Mouse (Mus musculus): Measurements from ENCODE around the gene Rasal1.

Gene Rasal1

DNA sequence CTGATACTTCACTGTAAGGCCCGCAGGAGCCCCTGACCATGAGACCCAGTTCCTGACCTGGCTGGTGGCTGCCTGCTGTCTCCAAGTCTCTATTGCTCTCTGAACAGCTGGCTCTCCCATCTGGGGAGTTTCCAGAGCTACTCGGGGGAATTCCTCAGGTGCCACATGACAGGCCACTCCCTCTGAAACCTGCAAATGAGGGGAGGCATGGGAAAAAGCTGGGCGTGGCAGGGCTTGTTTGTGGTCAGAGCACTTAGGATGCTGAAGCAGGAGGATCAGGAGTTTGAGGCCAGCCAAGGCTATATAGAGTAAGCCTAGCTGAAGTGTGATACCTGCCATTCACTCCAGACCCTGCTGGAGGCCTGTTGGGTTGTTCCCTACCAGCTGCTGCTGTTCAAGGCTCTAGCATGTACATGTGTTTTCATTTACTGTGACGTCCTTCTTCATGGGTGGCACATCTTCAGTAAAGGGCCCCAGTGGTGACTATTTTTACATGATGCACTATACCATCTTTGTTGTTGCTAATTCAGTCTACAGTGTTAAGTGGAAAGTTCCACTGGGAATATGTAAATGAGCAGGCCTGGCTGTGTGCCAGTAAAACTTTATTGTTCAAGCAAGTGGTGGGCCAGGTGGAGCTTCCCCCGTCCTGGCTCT is 26.3 kb upstream of the Rasal1 start:
- no peak for DNase-seq (ENCODE audit: low spot score)

- no peak for DNase-seq (ENCODE audit: low spot score)
Observed at GRCm38 (mm10) chr5:120624427-120624826, 24.2 kb upstream of the Rasal1 start.

- DNase-seq (ENCODE audit: low spot score) = no peak
Observed at GRCm38 (mm10) chr5:120626399-120626798, 22.2 kb upstream of the Rasal1 start.

DNA sequence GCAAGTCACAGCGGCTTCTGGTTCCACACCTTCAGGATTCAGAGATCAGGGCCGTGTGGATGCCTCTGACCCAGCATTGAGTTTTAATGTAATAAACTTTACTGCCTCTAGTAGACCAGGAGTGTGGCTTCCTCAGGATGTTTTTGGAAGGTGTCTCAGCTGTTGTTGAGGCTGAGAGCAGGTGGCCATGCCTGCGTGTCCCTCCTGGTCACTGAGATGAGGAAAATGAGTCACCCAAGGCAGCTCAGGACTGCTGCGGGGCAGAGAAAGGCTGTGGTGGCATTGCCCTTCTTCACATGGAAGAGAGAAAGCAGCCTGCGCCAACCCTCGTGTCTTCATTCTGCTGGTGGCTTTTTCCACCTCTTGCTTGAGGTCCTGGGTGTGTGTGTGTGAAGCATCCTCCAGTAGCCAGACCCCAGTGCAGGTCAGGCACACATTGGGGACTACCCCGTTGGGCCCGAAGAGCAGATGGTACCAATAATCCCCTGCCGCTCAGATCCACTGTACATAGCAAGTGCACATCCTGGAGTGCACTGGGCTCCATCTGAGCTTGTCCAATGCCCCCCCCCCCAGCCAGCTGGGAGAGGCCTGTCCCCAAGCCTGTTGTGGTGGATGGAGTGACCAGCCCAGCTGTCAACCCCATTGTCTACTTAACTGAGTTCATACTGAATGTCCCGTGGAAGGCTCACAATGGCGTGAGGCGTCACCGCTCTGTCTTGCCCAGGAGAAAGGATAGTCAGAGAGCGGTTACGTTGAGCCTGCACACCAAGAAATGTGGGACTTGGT is 20.9 kb upstream of the Rasal1 start:
- no peak for DNase-seq (ENCODE audit: low spot score)

DNA sequence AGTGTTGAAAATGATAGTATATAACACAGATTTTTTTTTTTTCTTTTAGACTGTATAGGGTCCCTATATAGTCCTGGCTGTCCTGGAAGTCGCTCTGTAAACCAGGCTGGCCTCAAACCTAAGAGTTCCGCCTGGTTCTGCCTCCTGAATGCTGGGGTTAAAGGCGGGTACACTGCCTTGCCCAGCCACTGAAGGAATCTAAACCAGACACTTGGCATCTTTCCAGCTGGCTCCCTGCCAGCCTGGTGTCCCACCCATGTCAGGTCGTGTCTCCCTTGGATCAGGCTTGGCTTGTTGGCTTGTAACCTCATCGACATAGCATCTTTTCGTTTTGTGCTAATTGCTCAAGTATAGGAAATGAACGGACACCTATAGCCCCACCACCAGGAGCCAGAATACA is 20.0 kb upstream of the Rasal1 start:
- DNase-seq (ENCODE audit: low spot score) = no peak

DNA sequence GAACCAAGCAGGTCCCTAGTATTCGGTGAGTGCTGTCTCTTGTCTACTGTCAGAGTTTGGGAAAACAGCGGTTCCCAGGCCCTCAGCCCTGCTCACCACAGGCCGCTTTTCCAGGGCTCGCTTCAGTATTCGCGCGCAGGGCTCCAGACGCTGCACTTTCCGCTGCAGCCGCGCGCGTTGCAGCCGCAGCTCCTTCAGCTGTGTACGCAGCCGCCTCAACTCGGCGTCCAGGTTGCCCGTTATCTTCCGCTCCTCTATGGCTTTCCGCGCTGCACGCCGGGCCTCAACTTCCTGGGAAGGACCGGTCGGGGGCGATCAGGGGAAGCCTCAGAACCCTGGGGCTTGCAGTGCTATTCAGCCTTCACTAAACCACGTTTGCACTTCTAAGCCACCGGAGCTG is 17.5 kb upstream of the Rasal1 start:
- DNase-seq (ENCODE audit: low spot score) = no peak

DNA sequence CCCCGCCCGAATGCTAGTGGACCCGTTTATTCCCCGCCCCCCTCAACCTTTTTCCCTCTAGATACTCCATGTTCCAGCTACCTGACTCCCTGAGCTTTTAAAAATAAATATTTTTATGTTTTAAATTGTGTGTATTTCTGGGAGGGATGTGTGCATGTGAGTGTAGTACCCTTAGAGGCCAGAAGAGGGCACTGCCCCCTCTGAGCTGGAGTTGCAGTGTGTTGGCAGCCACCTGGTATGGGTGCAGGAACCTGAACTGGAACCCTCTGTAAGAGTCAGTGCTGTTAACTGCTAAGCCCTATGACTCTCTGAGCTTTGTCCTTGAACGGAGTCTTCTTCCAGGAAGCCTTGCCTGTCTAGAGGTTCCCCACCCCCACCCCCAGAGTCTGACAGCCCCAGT is 16.7 kb upstream of the Rasal1 start:
- no peak for DNase-seq (ENCODE audit: low spot score)

GRCm38 (mm10) chr5:120634131-120634530 is 14.5 kb upstream of the Rasal1 start, which contains the start of gene Cfap73:
Gene Cfap73 (minus strand): TSS chr5:120634235.
- DNase-seq (ENCODE audit: low spot score) = no peak

- DNase-seq (ENCODE audit: low spot score) = no peak
Observed at GRCm38 (mm10) chr5:120634860-120635259, 13.8 kb upstream of the Rasal1 start.

GRCm38 (mm10) chr5:120635633-120636032 is 13.0 kb upstream of the Rasal1 start:
- no peak for DNase-seq (ENCODE audit: low spot score)

DNA sequence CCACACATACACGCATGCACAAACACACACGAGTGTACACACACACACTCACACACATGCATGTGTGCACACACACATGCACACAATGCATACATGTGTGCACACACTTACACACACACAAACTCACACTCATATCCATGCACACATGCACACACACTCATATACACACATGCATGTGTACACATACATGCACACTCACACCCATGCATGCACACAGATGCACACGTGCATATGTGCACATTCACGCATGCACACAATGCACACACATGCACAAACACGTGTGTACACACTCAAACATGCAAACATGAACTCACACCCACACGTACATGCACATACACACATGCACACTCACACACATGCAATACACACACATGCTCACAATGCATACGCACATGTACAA is 8.5 kb upstream of the Rasal1 start:
- no peak for DNase-seq (ENCODE audit: low spot score)

DNA sequence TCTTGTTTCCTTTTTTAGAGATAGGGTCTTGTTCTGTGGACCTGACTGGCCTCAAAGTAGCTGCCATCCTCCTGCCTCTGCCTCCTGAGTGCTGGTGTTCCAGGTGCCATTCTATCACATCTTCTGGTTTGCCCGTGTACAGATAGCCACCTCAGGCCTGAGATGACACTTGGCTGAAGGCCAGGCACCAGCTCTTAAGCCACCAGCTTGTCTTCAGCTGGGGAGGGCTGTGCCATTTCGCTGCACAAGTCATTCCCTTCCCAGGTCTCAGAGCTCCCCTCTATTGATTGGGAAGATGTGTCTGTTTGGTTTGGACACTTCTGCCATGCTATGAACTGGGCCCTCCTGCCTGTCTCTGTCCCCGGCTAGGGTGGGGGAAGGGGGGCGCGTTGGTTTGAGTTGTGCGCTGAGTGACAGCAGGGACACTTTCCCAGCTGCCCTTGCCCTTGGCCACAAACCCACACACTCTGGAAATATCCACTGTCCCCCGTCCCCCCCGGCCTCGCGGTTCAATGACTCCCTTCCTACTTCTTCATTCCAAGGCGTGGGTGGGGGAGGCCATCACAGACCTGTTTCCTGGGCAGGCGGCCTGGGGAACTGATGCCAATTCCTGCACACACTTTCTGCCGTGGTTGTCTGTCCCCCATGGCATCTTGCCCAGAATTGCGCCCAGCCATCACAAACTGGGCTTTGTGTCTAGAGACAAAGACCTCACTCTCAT is 5.1 kb upstream of the Rasal1 start:
- DNase-seq (ENCODE audit: low spot score) = no peak

- DNase-seq (ENCODE audit: low spot score) = no peak
Observed at GRCm38 (mm10) chr5:120644227-120644626, 4.4 kb upstream of the Rasal1 start.

DNA sequence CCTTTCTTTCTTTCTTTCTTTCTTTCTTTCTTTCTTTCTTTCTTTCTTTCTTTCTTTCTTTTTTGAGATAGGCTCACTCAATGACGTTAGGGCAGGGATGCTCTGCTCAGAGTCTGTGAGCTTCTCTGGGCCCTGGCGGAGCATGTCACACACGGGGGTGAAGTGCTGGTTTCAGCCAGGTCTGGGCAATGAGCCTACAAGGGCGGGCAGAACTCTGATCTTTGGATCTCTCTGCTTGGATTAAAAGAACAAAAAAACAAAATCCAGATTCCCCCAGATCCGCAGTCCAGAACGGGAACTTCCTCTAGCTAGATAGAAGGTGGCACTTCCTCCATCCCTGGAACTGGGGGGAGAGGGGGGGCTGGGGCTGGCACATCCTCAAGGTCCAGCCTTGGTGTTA is 2.8 kb upstream of the Rasal1 start:
- DNase-seq (ENCODE audit: low spot score) = no peak

DNA sequence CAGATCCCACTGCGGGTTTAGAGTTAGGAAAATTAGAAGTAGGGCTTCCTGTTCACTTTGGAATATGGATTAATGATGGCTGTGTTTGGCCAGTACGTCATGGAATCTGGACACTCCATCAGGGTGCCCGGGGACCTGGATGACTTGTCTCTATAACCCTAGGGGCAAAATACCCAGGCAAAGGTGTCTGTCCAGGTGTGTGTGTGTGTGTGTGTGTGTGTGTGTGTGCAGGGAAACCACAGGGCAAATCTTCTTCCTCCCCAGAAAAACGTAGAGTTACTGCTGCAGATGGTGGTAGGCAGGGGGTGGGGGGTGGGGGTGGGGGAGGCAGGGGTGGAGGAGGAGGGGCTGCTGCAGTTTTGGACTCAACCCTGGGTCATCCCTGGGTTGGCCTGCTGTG is 1.3 kb upstream of the Rasal1 start:
- DNase-seq (ENCODE audit: low spot score) = no peak

- no peak for DNase-seq (ENCODE audit: low spot score)
Observed at GRCm38 (mm10) chr5:120647814-120648491, 659 bp upstream of the Rasal1 start.

GRCm38 (mm10) chr5:120649374-120649933 is 842 bp downstream of the Rasal1 start:
- no peak for DNase-seq (ENCODE audit: low spot score)

- DNase-seq (ENCODE audit: low spot score) = no peak
Observed at GRCm38 (mm10) chr5:120649938-120650337, 1.3 kb downstream of the Rasal1 start.

- no peak for DNase-seq (ENCODE audit: low spot score)
Observed at GRCm38 (mm10) chr5:120651230-120651629, 2.6 kb downstream of the Rasal1 start.

DNA sequence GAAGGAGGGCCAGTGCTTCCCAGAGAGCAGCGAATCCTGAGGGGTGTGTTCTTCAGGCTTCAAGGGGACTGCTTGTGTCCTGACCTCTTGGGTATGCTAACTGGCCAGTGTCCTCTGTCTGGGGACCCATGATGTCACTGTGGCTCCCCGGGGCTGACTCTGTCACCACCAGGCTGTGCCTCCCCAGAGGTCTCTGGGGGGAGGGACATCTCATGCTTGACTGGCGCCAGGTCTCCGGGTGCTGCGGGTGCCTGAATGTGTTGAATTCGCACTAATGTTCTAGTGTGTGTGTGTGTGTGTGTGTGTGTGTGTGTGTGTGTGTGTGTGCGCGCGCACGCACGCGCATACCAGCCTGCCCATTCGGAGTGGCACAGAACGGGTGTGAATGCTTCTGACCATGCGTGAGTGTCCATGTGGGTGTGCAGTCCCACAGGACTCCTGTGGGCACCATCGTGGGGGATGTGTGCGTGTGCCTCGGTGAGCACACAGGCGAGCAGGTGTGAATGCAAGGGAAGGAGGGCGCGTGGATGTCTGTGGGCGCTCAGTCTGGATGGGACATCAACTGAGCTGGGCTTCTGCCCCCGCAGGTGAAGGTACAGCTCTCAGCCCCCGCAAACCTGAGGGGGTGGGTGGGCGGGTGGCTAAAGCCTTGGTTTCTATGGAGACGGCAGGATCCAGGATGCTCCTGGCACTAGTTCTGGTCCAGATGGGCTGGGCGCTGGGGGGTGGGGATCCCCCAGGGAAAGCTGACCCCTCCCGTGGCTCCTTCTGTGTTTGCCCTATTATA is 4.5 kb downstream of the Rasal1 start:
- no peak for DNase-seq (ENCODE audit: low spot score)

GRCm38 (mm10) chr5:120653873-120654272 is 5.3 kb downstream of the Rasal1 start:
- DNase-seq (ENCODE audit: low spot score) = no peak

Data from ovary, postnatal 14 days (tissue).